Comparison of ENCODE assay signal across 10 mouse cellular contexts in the genomic region with DNA sequence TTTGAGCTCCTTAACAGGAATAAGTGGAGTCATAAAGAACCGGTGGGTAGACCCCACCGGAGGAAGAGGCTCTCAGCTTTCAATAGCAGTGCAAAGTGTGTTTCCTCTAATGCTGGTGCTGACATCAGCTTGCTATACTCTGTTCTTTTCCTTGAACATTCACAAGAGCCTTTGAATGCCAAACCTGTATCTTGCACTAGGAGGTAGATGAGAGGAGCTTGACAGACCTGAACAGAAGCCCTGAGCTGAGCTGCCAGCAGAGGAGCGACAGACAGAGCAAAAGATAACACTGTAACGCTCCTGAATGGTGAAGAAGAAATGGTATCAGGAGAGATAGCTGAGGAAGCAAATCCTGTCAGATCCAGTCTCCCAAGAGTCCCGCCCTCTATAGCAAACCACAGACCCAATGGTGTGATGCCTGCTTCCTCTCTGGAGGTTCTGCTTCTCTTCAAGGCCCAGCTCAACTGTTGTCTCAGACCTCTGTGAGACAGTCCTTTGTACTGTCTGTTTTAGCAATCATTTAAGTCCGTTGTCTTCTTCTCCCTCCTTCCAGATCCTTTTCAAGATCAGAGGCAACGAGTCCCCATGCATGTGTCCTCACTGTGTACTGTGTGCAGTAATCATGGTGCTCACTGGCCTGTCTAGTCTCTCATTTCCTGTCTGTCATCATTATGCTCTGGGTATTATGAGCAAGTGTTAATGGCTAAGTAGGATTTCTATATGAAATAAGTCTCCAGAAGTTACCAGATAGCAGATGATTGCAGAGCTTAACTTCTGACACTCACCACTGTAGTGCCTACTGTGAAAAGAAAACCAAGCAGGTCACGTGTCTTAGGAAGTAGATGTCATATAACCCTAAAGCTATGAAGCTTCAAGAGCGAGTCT. TPM values are rescaled to one million over a fixed set of nuclear protein-coding genes. Genes with fewer than 3 reads are reported as not detected.
DNase-seq lines count a peak whose midpoint lies in the region; ATAC-seq lines count a peak whose summit lies in the region.
"Had no signal": no experiment of that assay in that cellular context is flagged by ENCODE, and none has a peak within 500 bp of the region (broad histone marks: within the 10 kb centered on the region; RNA-seq: fewer than 3 reads in every experiment).

No protein-coding gene starts in this region.

- H3K27ac ChIP-seq in kidney, embryonic 15.5 days, result peak overlapping the region; percentile 49
- H3K27ac ChIP-seq in embryonic facial prominence, embryonic 11.5 days (replicated peaks; ENCODE audit: low read depth, low read length), result 0 out of 2 replicates have a peak overlapping the region, but pooled peaks have one; percentile 24
- H3K27ac ChIP-seq in liver, embryonic 13.5 days, result peak overlapping the region; percentile 0; the same call in 1 of the 2 replicates
- H3K27ac ChIP-seq in forebrain, embryonic 11.5 days (ENCODE audit: low read depth, low read length), result no peak overlapping the region
- H3K27ac ChIP-seq: embryonic facial prominence, embryonic 15.5 days had no signal

- H3K36me3 ChIP-seq in kidney, embryonic 15.5 days, result 0 out of 2 replicates have a peak, but pooled peaks cover 4% of the 10 kb centered on the region
- H3K36me3 ChIP-seq in embryonic facial prominence, embryonic 11.5 days (replicated peaks; ENCODE audit: control insufficient read depth, insufficient read depth, low read depth, low read length), result no peaks in the 10 kb centered on the region
- H3K36me3 ChIP-seq in liver, embryonic 13.5 days, result no peaks in the 10 kb centered on the region
- no peaks in the 10 kb centered on the region for H3K36me3 ChIP-seq in forebrain, embryonic 11.5 days (ENCODE audit: control insufficient read depth, insufficient read depth, low read length)

- peak; percentile 30; the same call in 1 of the 2 replicates for ATAC-seq in kidney, embryonic 15.5 days (replicated peaks; ENCODE audit: low FRiP score)
- ATAC-seq in CD4-positive, CD25-positive, alpha-beta regulatory T cell, adult 4 months, result peak; percentile 44
- ATAC-seq in embryonic facial prominence, embryonic 11.5 days (replicated peaks; ENCODE audit: insufficient number of reproducible peaks, low FRiP score, low TSS enrichment, low read depth), result no peak
- 0 out of 2 replicates have a peak, but pooled peaks have one; percentile 29 for ATAC-seq in liver, embryonic 13.5 days (ENCODE audit: low read depth)
- ATAC-seq in forebrain, embryonic 11.5 days (replicated peaks; ENCODE audit: low FRiP score), result no peak

- WGBS in kidney, embryonic 15.5 days, result 60% methylated on average over 9 of the region's 9 CpGs
- WGBS in embryonic facial prominence, embryonic 11.5 days, result 73% methylated on average over 9 of the region's 9 CpGs
- 18% methylated on average over 9 of the region's 9 CpGs for WGBS in liver, embryonic 13.5 days (ENCODE audit: insufficient replicate concordance)
- WGBS in forebrain, embryonic 11.5 days, result 87% methylated on average over 9 of the region's 9 CpGs

- H3K9ac ChIP-seq in kidney, embryonic 15.5 days, result no peak overlapping the region
- no peak overlapping the region for H3K9ac ChIP-seq in embryonic facial prominence, embryonic 11.5 days (replicated peaks; ENCODE audit: low read length)
- H3K9ac ChIP-seq in liver, embryonic 13.5 days, result no peak overlapping the region
- H3K9ac ChIP-seq in forebrain, embryonic 11.5 days (ENCODE audit: low read length), result no peak overlapping the region
- H3K9ac ChIP-seq: embryonic facial prominence, embryonic 15.5 days had no signal

- H3K27me3 ChIP-seq in kidney, embryonic 15.5 days, result no peaks in the 10 kb centered on the region
- no peaks in the 10 kb centered on the region for H3K27me3 ChIP-seq in embryonic facial prominence, embryonic 11.5 days (ENCODE audit: control insufficient read depth, insufficient read depth, low read length)
- H3K27me3 ChIP-seq in liver, embryonic 13.5 days, result no peaks in the 10 kb centered on the region
- H3K27me3 ChIP-seq in forebrain, embryonic 11.5 days (ENCODE audit: control insufficient read depth, insufficient read depth, low read length), result no peaks in the 10 kb centered on the region
- H3K27me3 ChIP-seq: embryonic facial prominence, embryonic 15.5 days had no signal

- H3K4me3 ChIP-seq in kidney, embryonic 15.5 days (replicated peaks), result no peak overlapping the region
- no peak overlapping the region for H3K4me3 ChIP-seq in embryonic facial prominence, embryonic 11.5 days (ENCODE audit: low read depth, low read length)
- H3K4me3 ChIP-seq in liver, embryonic 13.5 days (replicated peaks), result no peak overlapping the region
- no peak overlapping the region for H3K4me3 ChIP-seq in forebrain, embryonic 11.5 days (ENCODE audit: low read depth, low read length)
- H3K4me3 ChIP-seq: embryonic facial prominence, embryonic 15.5 days had no signal

- peak overlapping the region; percentile 14; the same call in 1 of the 2 replicates for H3K4me2 ChIP-seq in kidney, embryonic 15.5 days
- no peak overlapping the region for H3K4me2 ChIP-seq in embryonic facial prominence, embryonic 11.5 days (ENCODE audit: low read depth, low read length)
- H3K4me2 ChIP-seq in liver, embryonic 13.5 days, result peak overlapping the region; percentile 41
- no peak overlapping the region for H3K4me2 ChIP-seq in forebrain, embryonic 11.5 days (ENCODE audit: low read depth, low read length, severe bottlenecking)
- H3K4me2 ChIP-seq: embryonic facial prominence, embryonic 15.5 days had no signal

- no peak for DNase-seq in kidney, adult 18-20 months
- no peak for DNase-seq in embryonic facial prominence, embryonic 11.5 days (ENCODE audit: low spot score)
- no peak for DNase-seq in liver, embryonic 13.5 days
- DNase-seq in cerebellum, adult 11 months, result no peak
- DNase-seq in layer of hippocampus, postnatal 36 days, result no peak
- DNase-seq in forebrain, embryonic 11.5 days (ENCODE audit: low spot score), result no peak
- DNase-seq: right cerebral cortex, postnatal 4 days had no signal

- peaks cover 17% of the 10 kb centered on the region for H3K4me1 ChIP-seq in kidney, embryonic 15.5 days
- no peaks in the 10 kb centered on the region for H3K4me1 ChIP-seq in embryonic facial prominence, embryonic 11.5 days (ENCODE audit: control insufficient read depth, insufficient read depth, low read length)
- peaks cover 15% of the 10 kb centered on the region for H3K4me1 ChIP-seq in liver, embryonic 13.5 days (replicated peaks)
- no peaks in the 10 kb centered on the region for H3K4me1 ChIP-seq in forebrain, embryonic 11.5 days (replicated peaks; ENCODE audit: control insufficient read depth, insufficient read depth, low read length)
- H3K4me1 ChIP-seq: embryonic facial prominence, embryonic 15.5 days had no signal

- H3K9me3 ChIP-seq in kidney, embryonic 15.5 days (replicated peaks), result no peaks in the 10 kb centered on the region
- H3K9me3 ChIP-seq in embryonic facial prominence, embryonic 11.5 days (replicated peaks; ENCODE audit: control insufficient read depth, low read length), result no peaks in the 10 kb centered on the region
- H3K9me3 ChIP-seq in liver, embryonic 13.5 days (replicated peaks), result no peaks in the 10 kb centered on the region
- H3K9me3 ChIP-seq in forebrain, embryonic 11.5 days (ENCODE audit: control insufficient read depth, low read length), result no peaks in the 10 kb centered on the region
- H3K9me3 ChIP-seq: embryonic facial prominence, embryonic 15.5 days had no signal

RNA-seq across cellular contexts. Expression of gene Otulinl, which starts 43.7 kb away (rescaled TPM):
- 26.5 and 30.5 TPM in 2 replicates for polyA plus RNA-seq in kidney, embryonic 15.5 days (2015; fragmentation: Nextera tagmentation; extraction: Ambion mirVana)
- polyA plus RNA-seq in CD4-positive, CD25-positive, alpha-beta regulatory T cell, adult 4 months (2017; shearing (Covaris generic)), result 100 to 1,000 TPM; 216 to 235 TPM
- polyA plus RNA-seq in embryonic facial prominence, embryonic 11.5 days (2014; fragmentation: Nextera tagmentation; extraction: Ambion mirVana), result 14.9 and 15.5 TPM in 2 replicates
- 8.0 and 9.1 TPM in 2 replicates for polyA plus RNA-seq in liver, embryonic 13.5 days (2015; fragmentation: Nextera tagmentation; extraction: Ambion mirVana)
- total RNA-seq in layer of hippocampus, postnatal 36 days (2021), result 10 to 100 TPM; 30.0 to 33.1 TPM
- polyA plus RNA-seq in forebrain, embryonic 11.5 days (2014; fragmentation: Nextera tagmentation; extraction: Ambion mirVana), result 9.2 and 9.4 TPM in 2 replicates

Comparison
In these comparisons a context has a peak if more than half of its experiments do, and no peak if none do; other contexts are left out.
1. ATAC-seq: peak in kidney, embryonic 15.5 days (single experiment), CD4-positive, CD25-positive, alpha-beta regulatory T cell, adult 4 months (single experiment) and liver, embryonic 13.5 days (single experiment); none in embryonic facial prominence, embryonic 11.5 days (single experiment) and forebrain, embryonic 11.5 days (single experiment).
2. H3K4me2 ChIP-seq: peak in kidney, embryonic 15.5 days (single experiment) and liver, embryonic 13.5 days (single experiment); none in embryonic facial prominence, embryonic 11.5 days (single experiment) and forebrain, embryonic 11.5 days (single experiment).